Mouse (Mus musculus): Measurements from ENCODE around the gene Zfp664. TPM values are rescaled to one million over a fixed set of nuclear protein-coding genes. Genes with fewer than 3 reads are reported as not detected.

The Zfp664 gene
- polyA plus RNA-seq, 1 experiment from 2014 or later = 54.2 TPM

DNA sequence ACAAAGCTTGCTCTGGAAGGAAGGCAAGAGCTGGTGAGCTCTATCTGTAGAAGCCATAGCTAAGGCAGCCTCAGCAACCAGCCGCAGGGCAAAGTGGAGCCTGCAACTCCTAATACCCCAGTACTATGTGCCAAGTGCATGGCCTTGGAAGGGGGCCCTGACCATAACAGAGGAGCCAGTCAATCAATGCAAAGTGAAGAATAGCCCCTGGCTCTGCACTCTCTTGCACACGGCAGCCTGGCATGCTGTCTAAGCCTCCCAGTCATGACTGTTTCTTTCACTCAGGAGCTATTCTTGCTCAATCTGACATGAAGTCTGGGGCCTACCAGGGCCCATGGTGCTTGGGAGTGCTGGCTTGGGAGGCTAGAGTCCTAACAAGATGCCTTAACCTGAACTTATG lies 21.8 kb upstream of the Zfp664 start:
- WGBS = 56% methylated on average over 2 of the region's 2 CpGs
- no peak for ATAC-seq (replicated peaks; ENCODE audit: extremely low read depth, insufficient read depth, low FRiP score)
- H3K9me3 ChIP-seq (replicated peaks; ENCODE audit: control insufficient read depth, low read length) = no peaks in the 10 kb centered on the region
- H3K4me2 ChIP-seq (ENCODE audit: low read depth, low read length) = peak overlapping the region; percentile 29
- H3K9ac ChIP-seq (ENCODE audit: low read length) = no peak overlapping the region
- H3K36me3 ChIP-seq (ENCODE audit: control insufficient read depth, insufficient read depth) = no peaks in the 10 kb centered on the region
- H3K27me3 ChIP-seq (ENCODE audit: control insufficient read depth, insufficient read depth, low read length) = peaks cover 61% of the 10 kb centered on the region
- H3K4me3 ChIP-seq (ENCODE audit: low read length) = no peak overlapping the region
- H3K27ac ChIP-seq (ENCODE audit: low read length) = no peak overlapping the region
- peaks cover 20% of the 10 kb centered on the region for H3K4me1 ChIP-seq (ENCODE audit: control insufficient read depth, insufficient read depth, low read length)

DNA sequence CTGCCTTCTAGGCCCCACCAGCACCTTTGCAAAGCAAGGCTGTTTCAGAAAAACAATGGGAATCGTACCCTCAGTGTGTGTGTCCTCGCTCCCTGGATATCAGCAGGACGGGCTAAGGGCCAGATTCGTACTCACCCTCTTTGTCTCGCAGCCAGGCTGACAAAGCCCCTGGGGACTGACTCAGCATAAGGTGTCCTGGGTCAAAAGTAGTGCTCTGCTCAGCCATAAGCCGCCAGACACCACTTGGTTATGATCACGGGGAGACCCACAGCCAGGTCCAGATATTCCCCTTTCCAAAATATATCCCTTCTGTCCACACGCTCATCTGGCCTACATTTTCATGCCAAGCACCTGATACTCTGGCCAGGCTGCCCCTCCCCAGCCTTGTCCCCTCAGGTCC lies 19.1 kb upstream of the Zfp664 start:
- H3K9me3 ChIP-seq (replicated peaks; ENCODE audit: control insufficient read depth, low read length) = no peaks in the 10 kb centered on the region
- no peak overlapping the region for H3K4me3 ChIP-seq (ENCODE audit: low read length)
- H3K27ac ChIP-seq (ENCODE audit: low read length) = no peak overlapping the region
- ATAC-seq (replicated peaks; ENCODE audit: extremely low read depth, insufficient read depth, low FRiP score) = no peak
- no peak overlapping the region for H3K9ac ChIP-seq (ENCODE audit: low read length)
- H3K36me3 ChIP-seq (ENCODE audit: control insufficient read depth, insufficient read depth) = no peaks in the 10 kb centered on the region
- peaks cover 46% of the 10 kb centered on the region for H3K27me3 ChIP-seq (ENCODE audit: control insufficient read depth, insufficient read depth, low read length)
- H3K4me2 ChIP-seq (ENCODE audit: low read depth, low read length) = no peak overlapping the region
- peaks cover 20% of the 10 kb centered on the region for H3K4me1 ChIP-seq (ENCODE audit: control insufficient read depth, insufficient read depth, low read length)
- WGBS = 60% methylated on average over 8 of the region's 8 CpGs

DNA sequence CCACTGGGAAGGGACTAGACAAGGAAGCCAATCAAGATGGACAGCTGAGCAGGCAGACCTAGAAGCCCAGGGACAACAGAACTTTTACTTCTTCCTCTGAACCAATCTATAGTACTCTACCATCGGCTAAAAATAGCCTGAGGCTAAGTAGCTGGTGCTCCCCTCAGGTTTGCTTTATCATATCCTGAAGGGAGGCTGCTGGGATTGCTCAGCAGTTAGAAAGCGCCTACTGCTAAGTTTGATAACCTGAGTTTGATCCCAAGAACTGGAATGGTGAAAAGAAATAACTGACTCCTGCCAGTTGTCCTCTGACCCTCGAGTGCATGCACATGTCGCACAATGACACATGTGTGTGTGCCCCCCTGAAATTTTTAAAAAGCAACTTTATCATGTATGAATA lies 17.6 kb upstream of the Zfp664 start:
- Histone ChIP-seq H3K36me3 (ENCODE audit: control insufficient read depth, insufficient read depth) (no peaks in the 10 kb centered on the region), H3K4me3 (ENCODE audit: low read length) (no peak overlapping the region), H3K4me2 (ENCODE audit: low read depth, low read length) (no peak overlapping the region), H3K4me1 (ENCODE audit: control insufficient read depth, insufficient read depth, low read length) (peaks cover 20% of the 10 kb centered on the region), H3K9me3 (replicated peaks; ENCODE audit: control insufficient read depth, low read length) (no peaks in the 10 kb centered on the region), H3K9ac (ENCODE audit: low read length) (no peak overlapping the region), H3K27me3 (ENCODE audit: control insufficient read depth, insufficient read depth, low read length) (peaks cover 37% of the 10 kb centered on the region), H3K27ac (ENCODE audit: low read length) (no peak overlapping the region)
- WGBS = 18% methylated on average over 4 of the region's 4 CpGs
- ATAC-seq (replicated peaks; ENCODE audit: extremely low read depth, insufficient read depth, low FRiP score) = no peak

DNA sequence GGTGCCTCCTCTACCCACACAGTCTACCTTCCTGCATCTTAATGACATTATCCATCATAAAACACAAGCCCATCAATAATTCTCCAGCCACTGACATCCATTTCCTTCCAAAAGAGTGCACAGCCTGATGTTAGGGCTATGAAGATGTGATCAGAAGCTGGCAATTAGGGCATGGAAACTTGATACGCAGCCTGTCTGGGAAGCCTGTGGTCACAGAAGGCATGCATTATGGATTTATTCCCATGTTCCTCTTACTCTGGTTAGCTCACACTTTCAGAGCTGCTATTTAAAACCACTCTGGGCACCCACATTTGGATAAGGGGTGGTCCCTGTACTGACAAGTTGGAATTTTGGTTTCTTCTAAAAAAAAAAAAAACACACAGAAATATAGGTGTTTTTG lies 15.5 kb upstream of the Zfp664 start:
- no peaks in the 10 kb centered on the region for H3K9me3 ChIP-seq (replicated peaks; ENCODE audit: control insufficient read depth, low read length)
- 84% methylated on average over 1 of the region's 1 CpGs for WGBS
- H3K36me3 ChIP-seq (ENCODE audit: control insufficient read depth, insufficient read depth) = no peaks in the 10 kb centered on the region
- peaks cover 30% of the 10 kb centered on the region for H3K27me3 ChIP-seq (ENCODE audit: control insufficient read depth, insufficient read depth, low read length)
- no peak for ATAC-seq (replicated peaks; ENCODE audit: extremely low read depth, insufficient read depth, low FRiP score)
- H3K9ac ChIP-seq (ENCODE audit: low read length) = no peak overlapping the region
- H3K4me1 ChIP-seq (ENCODE audit: control insufficient read depth, insufficient read depth, low read length) = peaks cover 10% of the 10 kb centered on the region; the same call in 1 of the 2 replicates
- no peak overlapping the region for H3K4me3 ChIP-seq (ENCODE audit: low read length)
- H3K4me2 ChIP-seq (ENCODE audit: low read depth, low read length) = no peak overlapping the region
- no peak overlapping the region for H3K27ac ChIP-seq (ENCODE audit: low read length)

DNA sequence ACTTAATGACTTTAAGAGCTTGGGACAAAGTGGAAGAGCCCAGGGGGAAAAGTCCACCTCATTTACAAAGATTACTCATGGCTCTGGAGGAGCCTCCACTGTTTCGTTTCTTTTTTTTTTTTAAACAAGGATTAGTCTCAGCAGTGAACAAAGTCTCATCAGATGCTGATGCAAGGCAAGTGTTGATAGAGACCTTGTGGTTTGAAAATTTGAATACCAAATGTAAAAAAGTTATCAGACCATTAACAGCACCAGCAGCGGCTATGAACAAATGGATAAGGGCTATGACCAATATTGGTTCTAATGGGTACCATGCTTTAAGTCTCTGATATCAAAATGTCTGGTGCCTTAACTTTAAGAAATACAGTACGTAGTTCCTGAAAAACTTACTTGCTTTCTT lies 13.5 kb upstream of the Zfp664 start:
- Histone ChIP-seq H3K4me1 (ENCODE audit: control insufficient read depth, insufficient read depth, low read length) (peaks cover 7% of the 10 kb centered on the region; the same call in 1 of the 2 replicates), H3K4me2 (ENCODE audit: low read depth, low read length) (no peak overlapping the region), H3K9me3 (replicated peaks; ENCODE audit: control insufficient read depth, low read length) (no peaks in the 10 kb centered on the region), H3K9ac (ENCODE audit: low read length) (no peak overlapping the region), H3K4me3 (ENCODE audit: low read length) (no peak overlapping the region), H3K36me3 (ENCODE audit: control insufficient read depth, insufficient read depth) (no peaks in the 10 kb centered on the region), H3K27ac (ENCODE audit: low read length) (no peak overlapping the region), H3K27me3 (ENCODE audit: control insufficient read depth, insufficient read depth, low read length) (peaks cover 10% of the 10 kb centered on the region)
- no peak for ATAC-seq (replicated peaks; ENCODE audit: extremely low read depth, insufficient read depth, low FRiP score)
- 85% methylated on average over 3 of the region's 3 CpGs for WGBS

DNA sequence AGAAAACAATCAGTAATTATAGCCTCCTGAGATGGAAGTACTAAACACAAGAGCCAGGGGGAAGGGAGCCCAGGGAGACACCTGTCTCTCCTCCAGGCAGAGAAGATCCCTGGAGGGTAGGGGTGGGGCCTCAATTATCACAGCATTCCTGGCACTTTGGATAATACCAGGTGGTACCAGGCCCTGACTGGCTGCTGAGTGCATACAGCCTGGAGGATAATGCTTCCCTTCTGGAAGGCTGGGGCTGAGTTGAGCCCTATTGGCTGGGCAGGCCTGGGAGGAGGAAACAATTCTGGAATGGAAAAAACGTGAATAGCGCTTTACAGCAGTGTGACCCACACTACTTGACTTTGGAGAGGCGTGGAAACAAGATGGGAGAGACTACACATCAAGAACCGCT lies 10.9 kb upstream of the Zfp664 start:
- WGBS = 45% methylated on average over 4 of the region's 4 CpGs
- no peak overlapping the region for H3K27ac ChIP-seq (ENCODE audit: low read length)
- H3K9ac ChIP-seq (ENCODE audit: low read length) = no peak overlapping the region

DNA sequence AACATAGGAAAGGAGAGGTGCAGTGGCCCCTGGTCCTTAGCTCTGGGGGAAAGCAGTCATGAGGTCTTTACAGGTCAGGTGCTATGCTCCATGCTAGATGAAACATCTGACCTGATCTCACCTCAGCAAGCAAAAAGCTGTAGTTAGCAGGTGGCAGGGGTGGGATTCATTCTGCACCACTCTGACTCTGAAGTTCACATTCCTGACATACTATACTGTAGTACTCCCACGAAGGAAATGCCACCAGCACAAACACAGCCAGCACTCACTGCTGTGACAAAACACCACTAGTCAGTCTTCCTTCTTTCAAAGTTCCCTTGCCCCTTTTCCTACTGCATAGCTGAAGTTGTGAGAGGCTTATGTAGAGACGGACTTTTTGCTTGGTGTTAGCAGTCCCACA lies 10.2 kb upstream of the Zfp664 start:
- Histone ChIP-seq H3K4me3 (ENCODE audit: low read length) (no peak overlapping the region), H3K4me2 (ENCODE audit: low read depth, low read length) (no peak overlapping the region), H3K36me3 (ENCODE audit: control insufficient read depth, insufficient read depth) (no peaks in the 10 kb centered on the region), H3K27ac (ENCODE audit: low read length) (no peak overlapping the region), H3K27me3 (ENCODE audit: control insufficient read depth, insufficient read depth, low read length) (peaks cover 9% of the 10 kb centered on the region), H3K9me3 (replicated peaks; ENCODE audit: control insufficient read depth, low read length) (no peaks in the 10 kb centered on the region), H3K9ac (ENCODE audit: low read length) (no peak overlapping the region), H3K4me1 (ENCODE audit: control insufficient read depth, insufficient read depth, low read length) (no peaks in the 10 kb centered on the region)
- WGBS = 29% methylated on average over 2 of the region's 2 CpGs
- no peak for ATAC-seq (replicated peaks; ENCODE audit: extremely low read depth, insufficient read depth, low FRiP score)

More for the DNA sequence above, 10.9 kb upstream of the Zfp664 start:
- H3K27me3 ChIP-seq (ENCODE audit: control insufficient read depth, insufficient read depth, low read length) = peaks cover 12% of the 10 kb centered on the region; the same call in 1 of the 2 replicates
- no peaks in the 10 kb centered on the region for H3K4me1 ChIP-seq (ENCODE audit: control insufficient read depth, insufficient read depth, low read length)
- H3K9me3 ChIP-seq (replicated peaks; ENCODE audit: control insufficient read depth, low read length) = no peaks in the 10 kb centered on the region
- no peaks in the 10 kb centered on the region for H3K36me3 ChIP-seq (ENCODE audit: control insufficient read depth, insufficient read depth)
- peak; percentile 67 for ATAC-seq (replicated peaks; ENCODE audit: extremely low read depth, insufficient read depth, low FRiP score)
- H3K4me3 ChIP-seq (ENCODE audit: low read length) = no peak overlapping the region
- no peak overlapping the region for H3K4me2 ChIP-seq (ENCODE audit: low read depth, low read length)

DNA sequence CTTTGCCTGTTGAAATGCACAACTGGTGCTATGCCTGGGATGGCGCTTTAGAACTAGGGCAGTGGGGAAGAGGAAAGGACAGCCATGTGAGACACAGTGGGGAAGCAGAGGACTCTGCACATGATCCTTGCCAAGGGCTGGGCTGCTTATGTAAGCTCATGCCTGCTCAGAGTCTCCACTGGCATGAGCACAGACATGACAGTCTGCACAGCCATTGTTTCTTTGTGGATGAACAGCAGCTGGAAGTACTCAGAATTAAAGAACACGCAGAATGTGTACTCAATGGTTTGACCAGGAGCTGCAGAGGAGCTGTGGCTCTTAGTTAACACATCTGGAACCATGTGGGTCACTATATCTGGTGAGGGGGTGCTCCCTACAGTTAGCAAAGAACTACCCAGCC lies 9.4 kb upstream of the Zfp664 start:
- Histone ChIP-seq H3K4me1 (ENCODE audit: control insufficient read depth, insufficient read depth, low read length) (no peaks in the 10 kb centered on the region), H3K9me3 (replicated peaks; ENCODE audit: control insufficient read depth, low read length) (no peaks in the 10 kb centered on the region), H3K4me2 (ENCODE audit: low read depth, low read length) (no peak overlapping the region), H3K27me3 (ENCODE audit: control insufficient read depth, insufficient read depth, low read length) (peaks cover 14% of the 10 kb centered on the region), H3K36me3 (ENCODE audit: control insufficient read depth, insufficient read depth) (no peaks in the 10 kb centered on the region), H3K9ac (ENCODE audit: low read length) (no peak overlapping the region), H3K4me3 (ENCODE audit: low read length) (no peak overlapping the region), H3K27ac (ENCODE audit: low read length) (no peak overlapping the region)
- ATAC-seq (replicated peaks; ENCODE audit: extremely low read depth, insufficient read depth, low FRiP score) = no peak
- WGBS = 71% methylated on average over 2 of the region's 2 CpGs

DNA sequence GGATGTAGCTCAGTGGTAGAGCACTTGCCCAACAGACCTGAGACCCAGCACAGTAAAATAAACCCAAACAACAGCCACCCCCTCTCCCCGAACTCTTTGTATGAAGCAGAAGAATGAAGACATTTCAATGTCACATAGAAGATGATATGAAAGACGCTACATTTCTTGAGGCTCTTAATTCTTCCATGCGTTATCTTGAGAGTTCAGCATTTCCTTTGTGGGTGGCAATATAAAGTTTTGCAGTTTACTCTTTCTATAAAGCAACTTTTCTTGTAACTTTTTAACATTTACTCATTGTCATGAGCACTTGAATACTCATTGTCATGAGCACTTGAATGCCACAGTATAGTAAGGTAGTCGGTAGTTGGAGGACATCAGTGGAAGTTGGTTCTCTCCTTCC lies 8.3 kb upstream of the Zfp664 start:
- 83% methylated on average over 4 of the region's 4 CpGs for WGBS
- Histone ChIP-seq H3K4me3 (ENCODE audit: low read length) (no peak overlapping the region), H3K9me3 (replicated peaks; ENCODE audit: control insufficient read depth, low read length) (no peaks in the 10 kb centered on the region), H3K27ac (ENCODE audit: low read length) (no peak overlapping the region), H3K4me1 (ENCODE audit: control insufficient read depth, insufficient read depth, low read length) (no peaks in the 10 kb centered on the region), H3K4me2 (ENCODE audit: low read depth, low read length) (no peak overlapping the region), H3K27me3 (ENCODE audit: control insufficient read depth, insufficient read depth, low read length) (peaks cover 21% of the 10 kb centered on the region), H3K36me3 (ENCODE audit: control insufficient read depth, insufficient read depth) (no peaks in the 10 kb centered on the region), H3K9ac (ENCODE audit: low read length) (no peak overlapping the region)
- ATAC-seq (replicated peaks; ENCODE audit: extremely low read depth, insufficient read depth, low FRiP score) = no peak

DNA sequence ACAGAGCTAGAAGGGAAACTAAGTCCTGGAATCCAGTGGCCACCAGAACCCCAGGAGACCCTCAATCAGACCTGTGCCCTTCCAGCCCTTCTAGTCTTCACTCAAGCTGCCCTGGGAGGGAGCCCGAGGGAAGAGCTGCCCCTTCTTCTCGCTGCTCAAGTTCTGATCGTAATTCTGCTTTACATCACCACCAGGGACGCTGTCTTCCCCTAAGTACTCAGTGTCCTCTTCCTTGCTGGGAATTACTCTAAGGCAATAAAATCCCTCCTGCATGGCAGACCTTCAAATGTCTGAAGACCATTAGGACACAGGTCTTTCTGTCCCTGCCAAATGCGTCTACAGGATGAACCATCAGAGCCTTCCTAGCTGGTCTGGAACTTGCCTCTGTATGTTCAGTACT lies 2.5 kb upstream of the Zfp664 start:
- no peak for ATAC-seq (replicated peaks; ENCODE audit: extremely low read depth, insufficient read depth, low FRiP score)
- Histone ChIP-seq H3K9ac (ENCODE audit: low read length) (no peak overlapping the region), H3K4me1 (ENCODE audit: control insufficient read depth, insufficient read depth, low read length) (peaks cover 15% of the 10 kb centered on the region), H3K4me2 (ENCODE audit: low read depth, low read length) (no peak overlapping the region), H3K4me3 (ENCODE audit: low read length) (no peak overlapping the region), H3K36me3 (ENCODE audit: control insufficient read depth, insufficient read depth) (no peaks in the 10 kb centered on the region), H3K27me3 (ENCODE audit: control insufficient read depth, insufficient read depth, low read length) (peaks cover 36% of the 10 kb centered on the region), H3K27ac (ENCODE audit: low read length) (no peak overlapping the region), H3K9me3 (replicated peaks; ENCODE audit: control insufficient read depth, low read length) (no peaks in the 10 kb centered on the region)
- 12% methylated on average over 5 of the region's 5 CpGs for WGBS
